8 mouse cellular contexts compared by ENCODE assay signal in the genomic region with DNA sequence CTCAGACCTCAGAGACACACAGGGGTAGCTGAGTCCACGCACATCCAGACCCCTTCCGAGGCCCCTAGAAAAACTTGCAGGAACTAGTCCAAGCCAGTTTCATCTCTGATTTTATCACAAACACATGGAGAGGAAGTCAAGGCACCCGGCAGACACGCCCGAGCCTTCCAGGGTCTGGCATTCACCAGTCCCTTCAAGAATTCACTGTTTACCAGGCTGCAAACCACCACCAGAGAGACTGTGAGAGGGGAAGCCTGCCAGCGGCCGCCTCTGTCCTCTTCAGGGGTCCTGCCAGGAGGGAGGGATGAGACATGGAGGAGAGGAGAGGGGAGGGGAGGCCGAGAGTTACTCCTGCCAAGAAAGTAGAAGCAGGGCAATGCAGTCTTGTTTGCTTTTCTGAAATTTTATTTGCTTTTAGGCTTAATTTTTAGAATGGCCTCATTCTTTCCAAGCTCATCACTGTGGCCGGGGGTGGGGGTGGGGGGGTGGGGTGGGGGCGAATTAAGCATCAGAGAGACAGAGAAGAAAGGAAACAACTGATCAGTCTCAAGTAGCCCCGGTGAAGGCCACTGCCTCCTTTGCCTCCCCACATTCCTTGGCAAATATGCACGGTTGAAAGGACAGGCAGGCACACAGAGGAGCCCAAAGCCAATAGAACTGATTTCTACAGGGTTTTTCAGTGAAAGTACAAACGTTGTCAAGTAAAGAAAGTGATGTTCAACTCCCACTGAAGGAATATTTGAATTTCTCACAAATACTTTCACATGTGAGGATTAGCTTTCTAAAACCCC. TPM values are rescaled to one million over a fixed set of nuclear protein-coding genes. Genes with fewer than 3 reads are reported as not detected.
DNase-seq lines count a peak whose midpoint lies in the region; ATAC-seq lines count a peak whose summit lies in the region.

No protein-coding gene starts in this region.

- no peaks in the 10 kb centered on the region for H3K36me3 ChIP-seq in embryonic facial prominence, embryonic 13.5 days
- H3K36me3 ChIP-seq in liver, embryonic 13.5 days: no peaks in the 10 kb centered on the region
- no peaks in the 10 kb centered on the region for H3K36me3 ChIP-seq in neural tube, embryonic 15.5 days

- H3K27me3 ChIP-seq in embryonic facial prominence, embryonic 13.5 days: no peaks in the 10 kb centered on the region
- H3K27me3 ChIP-seq in liver, embryonic 13.5 days: no peaks in the 10 kb centered on the region
- H3K27me3 ChIP-seq in neural tube, embryonic 15.5 days (replicated peaks): no peaks in the 10 kb centered on the region

- WGBS in embryonic facial prominence, embryonic 13.5 days: 3% methylated on average over 13 of the region's 13 CpGs
- 12% methylated on average over 13 of the region's 13 CpGs for WGBS in liver, embryonic 13.5 days (ENCODE audit: insufficient replicate concordance)
- WGBS in neural tube, embryonic 15.5 days: 8% methylated on average over 13 of the region's 13 CpGs

- DNase-seq in urinary bladder, adult 2 months (ENCODE audit: low spot score): peak; percentile 30
- no peak for DNase-seq in urinary bladder, postnatal 25 days (ENCODE audit: low spot score)
- peak; percentile 23 for DNase-seq in liver, embryonic 13.5 days
- DNase-seq in spleen, postnatal 4 days (ENCODE audit: low spot score in 2 of 2): no peak
- DNase-seq in adrenal gland, adult 18-20 months (ENCODE audit: low spot score in 2 of 2): no peak

- no peaks in the 10 kb centered on the region for H3K9me3 ChIP-seq in embryonic facial prominence, embryonic 13.5 days
- no peaks in the 10 kb centered on the region for H3K9me3 ChIP-seq in liver, embryonic 13.5 days (replicated peaks)
- no peaks in the 10 kb centered on the region for H3K9me3 ChIP-seq in neural tube, embryonic 15.5 days (replicated peaks)

- peaks cover 57% of the 10 kb centered on the region for H3K4me1 ChIP-seq in embryonic facial prominence, embryonic 13.5 days
- H3K4me1 ChIP-seq in liver, embryonic 13.5 days (replicated peaks): peaks cover 32% of the 10 kb centered on the region
- H3K4me1 ChIP-seq in neural tube, embryonic 15.5 days: peaks cover 23% of the 10 kb centered on the region

- H3K4me3 ChIP-seq in embryonic facial prominence, embryonic 13.5 days: no peak overlapping the region
- H3K4me3 ChIP-seq in liver, embryonic 13.5 days (replicated peaks): no peak overlapping the region
- no peak overlapping the region for H3K4me3 ChIP-seq in neural tube, embryonic 15.5 days (replicated peaks)

- peak; percentile 87 for ATAC-seq in embryonic facial prominence, embryonic 13.5 days (ENCODE audit: insufficient number of reproducible peaks, insufficient read depth, low FRiP score, low TSS enrichment, low read depth)
- ATAC-seq in hematopoietic stem cell, adult 5-6 weeks (replicated peaks in 1 of 2; ENCODE audit: insufficient read depth in 1 of 2, low FRiP score in 2 of 2, low TSS enrichment in 1 of 2, low read depth in 1 of 2, poor library complexity in 2 of 2, severe bottlenecking in 2 of 2): peak; percentile 38 to 41; a peak in 3 of 4 replicates
- ATAC-seq in liver, embryonic 13.5 days (ENCODE audit: low read depth): peak; percentile 48
- ATAC-seq in neural tube, embryonic 15.5 days (ENCODE audit: low FRiP score): peak; percentile 75

- peak overlapping the region; percentile 32; the same call in 1 of the 2 replicates for H3K9ac ChIP-seq in embryonic facial prominence, embryonic 13.5 days
- peak overlapping the region; percentile 43 for H3K9ac ChIP-seq in liver, embryonic 13.5 days
- H3K9ac ChIP-seq in neural tube, embryonic 15.5 days (replicated peaks): no peak overlapping the region

- H3K4me2 ChIP-seq in embryonic facial prominence, embryonic 13.5 days: peak overlapping the region; percentile 49
- H3K4me2 ChIP-seq in liver, embryonic 13.5 days: peak overlapping the region; percentile 35
- H3K4me2 ChIP-seq in neural tube, embryonic 15.5 days: peak overlapping the region; percentile 20

- peak overlapping the region; percentile 94 for H3K27ac ChIP-seq in embryonic facial prominence, embryonic 13.5 days
- H3K27ac ChIP-seq in liver, embryonic 13.5 days: peak overlapping the region; percentile 31
- peak overlapping the region; percentile 71 for H3K27ac ChIP-seq in neural tube, embryonic 15.5 days (replicated peaks)

RNA-seq across cellular contexts. Expression of gene Cnn3, which starts 43.1 kb away (rescaled TPM):
- polyA plus RNA-seq in urinary bladder, adult 2 months (2012; rRNA removed): 427 and 481 TPM in 2 replicates
- 793 and 938 TPM in 2 replicates for polyA plus RNA-seq in embryonic facial prominence, embryonic 13.5 days (2015; fragmentation: Nextera tagmentation; extraction: Ambion mirVana)
- 41.1 and 44.8 TPM in 2 replicates for total RNA-seq in hematopoietic stem cell, adult 5-6 weeks (2017)
- 109 and 120 TPM in 2 replicates for polyA plus RNA-seq in liver, embryonic 13.5 days (2015; fragmentation: Nextera tagmentation; extraction: Ambion mirVana)
- polyA plus RNA-seq in neural tube, embryonic 15.5 days (2015; fragmentation: Nextera tagmentation; extraction: Ambion mirVana): 381 and 465 TPM in 2 replicates
- 100 to 1,000 TPM; 349 to 353 TPM for total RNA-seq in adrenal gland, adult 18-20 months (2021)

Comparison
In these comparisons a context has a peak if more than half of its experiments do, and no peak if none do; other contexts are left out.
1. DNase-seq: peak in urinary bladder, adult 2 months (single experiment) and liver, embryonic 13.5 days (single experiment); none in urinary bladder, postnatal 25 days (single experiment), spleen, postnatal 4 days (0 of 2) and adrenal gland, adult 18-20 months (0 of 2).
2. H3K27ac ChIP-seq: peak in every context shown above with its lines; median percentile 94 in embryonic facial prominence, embryonic 13.5 days; 71 in neural tube, embryonic 15.5 days; 31 in liver, embryonic 13.5 days.
3. Peak in every context shown above with its lines, with median percentiles within 50 percentile points of each other: ATAC-seq and H3K4me2 ChIP-seq.